Mouse (Mus musculus) forebrain, embryonic 10.5 days (tissue): ENCODE measurements around the gene Oas1f. TPM values are rescaled to one million over a fixed set of nuclear protein-coding genes. Genes with fewer than 3 reads are reported as not detected.
"Not testable (repeated sequence)": the region's sequence is repeated elsewhere in the genome, so short reads cannot be mapped to it uniquely, and the experiment has no call there.

ENCODE experiments used
- DNase-seq: peaks from one replicate; pipeline ENCODE4 v3.0.0-alpha.2; 2017; ENCODE audit warnings: low spot score; ENCODE audit errors: extremely low spot score
- H3K27ac ChIP-seq: fragments of 300-500 bp; sonication (generic); 2 replicates; pipeline ENCODE4 v1.5.1; 2016; ENCODE audit warnings: mild to moderate bottlenecking
- H3K27me3 ChIP-seq: fragments of 300-500 bp; sonication (generic); 2 replicates; pipeline ENCODE4 v1.6.1; 2016; ENCODE audit warnings: mild to moderate bottlenecking; ENCODE audit not compliant: poor library complexity, severe bottlenecking
- H3K36me3 ChIP-seq: fragments of 300-500 bp; sonication (generic); replicated peaks from 2 replicates; pipeline ENCODE4 v1.6.1; 2016; ENCODE audit warnings: mild to moderate bottlenecking, moderate library complexity
- H3K4me1 ChIP-seq: fragments of 300-500 bp; sonication (generic); 2 replicates; pipeline ENCODE4 v1.6.1; 2016
- H3K4me3 ChIP-seq: fragments of 300-500 bp; sonication (generic); 2 replicates; pipeline ENCODE4 v1.5.1; 2016; ENCODE audit warnings: mild to moderate bottlenecking, moderate library complexity
- H3K9me3 ChIP-seq: fragments of 300-500 bp; sonication (generic); 2 replicates; pipeline ENCODE4 v1.6.1; 2016; ENCODE audit warnings: mild to moderate bottlenecking, moderate library complexity
- WGBS: fragments of 180-500 bp; shearing (Covaris S2); methylation state at CpG from one replicate; pipeline ENCODE4 v1.1.7; 2016; 5-methylcytosine and 5-hydroxymethylcytosine counted together
- polyA plus RNA-seq: library from polyadenylated mRNA; unstranded; fragments of >200 nt; fragmentation: Nextera tagmentation; extraction: Ambion mirVana; gene quantifications from 2 replicates; pipeline ENCODE4 v1.2.1, GENCODE M21; 2016

The Oas1f gene
- polyA plus RNA-seq, 1 experiment from 2014 or later: not detected

GRCm38 (mm10) chr5:120836731-120837585 is 10.2 kb upstream of the Oas1f start:
- 8% methylated on average over 8 of the region's 8 CpGs for WGBS
- Histone ChIP-seq H3K27ac (no peak overlapping the region), H3K27me3 (peaks cover 16% of the 10 kb centered on the region), H3K4me3 (no peak overlapping the region), H3K9me3 (no peaks in the 10 kb centered on the region), H3K4me1 (peaks cover 19% of the 10 kb centered on the region), H3K36me3 (no peaks in the 10 kb centered on the region)
- DNase-seq: peak; percentile 48

GRCm38 (mm10) chr5:120844713-120845112 is 2.5 kb upstream of the Oas1f start:
- Histone ChIP-seq H3K9me3 (no peaks in the 10 kb centered on the region), H3K27ac (no peak overlapping the region), H3K4me3 (no peak overlapping the region), H3K27me3 (no peaks in the 10 kb centered on the region), H3K4me1 (no peaks in the 10 kb centered on the region), H3K36me3 (no peaks in the 10 kb centered on the region)
- no peak for DNase-seq
- WGBS: 88% methylated on average over 3 of the region's 3 CpGs

GRCm38 (mm10) chr5:120849601-120850136 is 2.5 kb downstream of the Oas1f start:
- H3K36me3 ChIP-seq: no peaks in the 10 kb centered on the region
- H3K9me3 ChIP-seq: peaks cover 11% of the 10 kb centered on the region
- H3K4me3 ChIP-seq: no peak overlapping the region
- H3K4me1 ChIP-seq: no peaks in the 10 kb centered on the region
- 59% methylated on average over 3 of the region's 3 CpGs for whole genome bisulfite sequencing
- H3K27me3 ChIP-seq: no peaks in the 10 kb centered on the region
- DNase-seq: peak; percentile 28
- no peak overlapping the region for H3K27ac ChIP-seq

GRCm38 (mm10) chr5:120859241-120859640 is 12.1 kb downstream of the Oas1f start:
- H3K27ac ChIP-seq: no peak overlapping the region
- no peaks in the 10 kb centered on the region for H3K4me1 ChIP-seq
- H3K4me3 ChIP-seq: no peak overlapping the region
- no peaks in the 10 kb centered on the region for H3K36me3 ChIP-seq
- WGBS: 88% methylated on average over 2 of the region's 2 CpGs
- peaks cover 7% of the 10 kb centered on the region for H3K9me3 ChIP-seq
- H3K27me3 ChIP-seq: no peaks in the 10 kb centered on the region
- no peak for DNase-seq

GRCm38 (mm10) chr5:120861121-120861520 is 14.0 kb downstream of the Oas1f start, which contains the start of gene Oas1h:
Gene Oas1h, plus strand, starts transcription at chr5:120861421.
- Histone ChIP-seq H3K36me3 (no peaks in the 10 kb centered on the region), H3K4me1 (no peaks in the 10 kb centered on the region), H3K9me3 (no peaks in the 10 kb centered on the region), H3K27ac (no peak within 1 kb of the TSS), H3K27me3 (no peaks in the 10 kb centered on the region), H3K4me3 (no peak within 1 kb of the TSS)
- 52% methylated on average over 4 of the region's 4 CpGs for WGBS
- no peak for DNase-seq

- Histone ChIP-seq H3K27me3 (no peaks in the 10 kb centered on the region), H3K9me3 (no peaks in the 10 kb centered on the region), H3K36me3 (no peaks in the 10 kb centered on the region), H3K27ac (no peak overlapping the region), H3K4me1 (no peaks in the 10 kb centered on the region), H3K4me3 (no peak overlapping the region)
- 82% methylated on average over 3 of the region's 3 CpGs for WGBS
- no peak for DNase-seq
Measured at GRCm38 (mm10) chr5:120865336-120865860, 18.2 kb downstream of the Oas1f start.

GRCm38 (mm10) chr5:120869436-120870015 is 22.4 kb downstream of the Oas1f start:
- no peaks in the 10 kb centered on the region for H3K9me3 ChIP-seq
- H3K27me3 ChIP-seq: no peaks in the 10 kb centered on the region
- no peak for DNase-seq
- H3K4me1 ChIP-seq: no peaks in the 10 kb centered on the region
- 89% methylated on average over 7 of the region's 7 CpGs for WGBS
- H3K27ac ChIP-seq: no peak overlapping the region
- H3K4me3 ChIP-seq: no peak overlapping the region
- H3K36me3 ChIP-seq: no peaks in the 10 kb centered on the region

- no peak for DNase-seq
- Histone ChIP-seq H3K4me3 (no peak overlapping the region), H3K9me3 (no peaks in the 10 kb centered on the region), H3K36me3 (no peaks in the 10 kb centered on the region), H3K4me1 (no peaks in the 10 kb centered on the region), H3K27me3 (no peaks in the 10 kb centered on the region), H3K27ac (no peak overlapping the region)
- WGBS: 60% methylated on average over 3 of the region's 3 CpGs
Measured at GRCm38 (mm10) chr5:120870081-120870480, 22.9 kb downstream of the Oas1f start.

GRCm38 (mm10) chr5:120870782-120871181 is 23.6 kb downstream of the Oas1f start:
- 86% methylated on average over 7 of the region's 7 CpGs for WGBS
- DNase-seq: no peak
- no peak overlapping the region for H3K4me3 ChIP-seq
- H3K36me3 ChIP-seq: no peaks in the 10 kb centered on the region
- H3K9me3 ChIP-seq: no peaks in the 10 kb centered on the region
- H3K27ac ChIP-seq: no peak overlapping the region
- H3K4me1 ChIP-seq: no peaks in the 10 kb centered on the region
- H3K27me3 ChIP-seq: no peaks in the 10 kb centered on the region

GRCm38 (mm10) chr5:120871469-120871868 is 24.3 kb downstream of the Oas1f start:
- no peaks in the 10 kb centered on the region for H3K9me3 ChIP-seq
- no peaks in the 10 kb centered on the region for H3K36me3 ChIP-seq
- DNase-seq: no peak
- whole genome bisulfite sequencing: 70% methylated on average over 2 of the region's 2 CpGs
- no peak overlapping the region for H3K4me3 ChIP-seq
- no peak overlapping the region for H3K27ac ChIP-seq
- no peaks in the 10 kb centered on the region for H3K27me3 ChIP-seq
- H3K4me1 ChIP-seq: no peaks in the 10 kb centered on the region

GRCm38 (mm10) chr5:120876839-120877238 is 29.7 kb downstream of the Oas1f start:
- H3K27ac ChIP-seq, H3K27me3 ChIP-seq, H3K4me1 ChIP-seq, DNase-seq, H3K36me3 ChIP-seq, H3K9me3 ChIP-seq, H3K4me3 ChIP-seq: not testable (repeated sequence)
- WGBS: 74% methylated on average over 2 of the region's 3 CpGs

GRCm38 (mm10) chr5:120877407-120877806 is 30.2 kb downstream of the Oas1f start:
- WGBS: 74% methylated on average over 2 of the region's 2 CpGs
- not testable (repeated sequence) for H3K9me3 ChIP-seq, H3K36me3 ChIP-seq, H3K27me3 ChIP-seq, H3K4me3 ChIP-seq, H3K4me1 ChIP-seq, H3K27ac ChIP-seq, DNase-seq

GRCm38 (mm10) chr5:120878803-120879202 is 31.6 kb downstream of the Oas1f start:
- not testable (repeated sequence) for H3K4me3 ChIP-seq, H3K9me3 ChIP-seq, H3K4me1 ChIP-seq, H3K36me3 ChIP-seq, H3K27me3 ChIP-seq, DNase-seq, H3K27ac ChIP-seq
- 71% methylated on average over 2 of the region's 2 CpGs for WGBS
